Mouse (Mus musculus): ENCODE results near the gene Adgrd1. TPM values are rescaled to one million over a fixed set of nuclear protein-coding genes. Genes with fewer than 3 reads are reported as not detected.

Adgrd1 gene
- polyA plus RNA-seq, 1 experiment from 2014 or later, result 5.7 TPM

DNA sequence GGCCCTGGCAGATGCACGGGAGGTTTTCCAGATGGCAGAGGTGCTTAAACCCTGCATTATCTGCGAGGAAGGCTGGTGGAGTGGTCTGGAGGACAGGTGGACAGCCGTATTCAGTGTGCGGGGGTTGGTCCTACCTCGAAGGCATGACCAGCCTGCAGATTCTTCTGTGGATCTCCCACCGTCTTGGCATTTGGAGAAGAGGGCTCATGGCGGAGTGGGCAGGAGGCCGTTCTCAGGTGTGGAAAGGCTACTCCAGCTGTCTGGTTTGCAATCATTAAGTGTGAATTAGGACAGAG lies 32.8 kb upstream of the Adgrd1 start:
- H3K4me2 ChIP-seq (ENCODE audit: low read depth, low read length), result peak overlapping the region; percentile 50
- H3K36me3 ChIP-seq (ENCODE audit: control insufficient read depth, insufficient read depth, low read length), result no peaks in the 10 kb centered on the region
- DNase-seq (ENCODE audit: low spot score), result no peak
- no peaks in the 10 kb centered on the region for H3K9me3 ChIP-seq (ENCODE audit: control insufficient read depth, low read length)
- no peak for ATAC-seq (ENCODE audit: low read depth)
- no peaks in the 10 kb centered on the region for H3K4me1 ChIP-seq (ENCODE audit: control insufficient read depth, insufficient read depth, low read length)
- H3K4me3 ChIP-seq (ENCODE audit: low read depth, low read length), result peak overlapping the region; percentile 23; the same call in 1 of the 2 replicates
- peaks cover 11% of the 10 kb centered on the region; the same call in 1 of the 2 replicates for H3K27me3 ChIP-seq (replicated peaks; ENCODE audit: control insufficient read depth, insufficient read depth, low read length)
- 42% methylated on average over 8 of the region's 8 CpGs for WGBS
- H3K9ac ChIP-seq (ENCODE audit: low read depth, low read length), result no peak overlapping the region
- H3K27ac ChIP-seq (replicated peaks; ENCODE audit: low read depth, low read length), result no peak overlapping the region

DNA sequence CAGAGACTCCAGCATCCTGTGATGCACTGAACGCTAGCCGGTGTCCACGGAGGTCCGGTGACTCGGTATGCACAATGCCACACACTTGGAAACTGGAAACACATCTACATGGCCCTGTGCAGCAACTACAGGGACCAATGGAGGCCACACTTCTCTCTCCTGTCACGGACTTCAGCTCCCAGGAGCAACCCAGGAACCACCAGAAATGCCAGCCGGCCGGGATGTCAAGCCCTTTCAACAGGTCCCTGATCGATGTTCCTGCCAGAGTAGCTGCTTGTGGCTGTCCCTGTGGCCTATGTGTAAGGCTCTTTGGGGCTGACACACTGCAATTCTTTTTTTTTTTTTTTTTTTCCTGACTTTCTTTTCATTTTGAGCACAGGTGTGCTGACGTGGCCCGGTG lies 32.4 kb upstream of the Adgrd1 start:
- peaks cover 11% of the 10 kb centered on the region; the same call in 1 of the 2 replicates for H3K27me3 ChIP-seq (replicated peaks; ENCODE audit: control insufficient read depth, insufficient read depth, low read length)
- H3K4me1 ChIP-seq (ENCODE audit: control insufficient read depth, insufficient read depth, low read length), result no peaks in the 10 kb centered on the region
- 72% methylated on average over 11 of the region's 11 CpGs for WGBS
- no peak overlapping the region for H3K4me2 ChIP-seq (ENCODE audit: low read depth, low read length)
- H3K9me3 ChIP-seq (ENCODE audit: control insufficient read depth, low read length), result no peaks in the 10 kb centered on the region
- H3K4me3 ChIP-seq (ENCODE audit: low read depth, low read length), result no peak overlapping the region
- ATAC-seq (ENCODE audit: low read depth), result no peak
- DNase-seq (ENCODE audit: low spot score), result no peak
- H3K9ac ChIP-seq (ENCODE audit: low read depth, low read length), result no peak overlapping the region
- no peak overlapping the region for H3K27ac ChIP-seq (replicated peaks; ENCODE audit: low read depth, low read length)
- H3K36me3 ChIP-seq (ENCODE audit: control insufficient read depth, insufficient read depth, low read length), result no peaks in the 10 kb centered on the region

DNA sequence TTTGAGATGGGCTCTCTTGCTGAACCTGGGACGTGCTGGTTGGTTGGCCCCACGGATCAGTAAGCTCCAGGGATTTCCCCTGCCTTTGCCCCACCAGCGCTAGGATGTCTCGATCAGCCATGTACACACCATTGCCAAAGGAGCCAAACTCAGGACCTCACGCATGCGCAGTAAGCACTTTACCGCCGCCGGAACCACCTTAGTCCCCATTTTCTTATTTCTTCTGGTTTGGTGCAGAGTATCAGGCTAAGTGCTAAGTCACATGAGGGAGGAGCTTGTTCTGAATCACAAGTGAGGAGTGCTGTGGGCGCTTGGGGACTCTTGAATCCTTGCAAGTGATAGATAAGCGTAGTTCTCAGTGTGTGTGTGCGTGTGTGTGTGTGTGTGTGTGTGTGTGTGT lies 31.2 kb upstream of the Adgrd1 start:
- Histone ChIP-seq H3K27me3 (replicated peaks; ENCODE audit: control insufficient read depth, insufficient read depth, low read length) (peaks cover 11% of the 10 kb centered on the region; the same call in 1 of the 2 replicates), H3K36me3 (ENCODE audit: control insufficient read depth, insufficient read depth, low read length) (no peaks in the 10 kb centered on the region), H3K4me1 (ENCODE audit: control insufficient read depth, insufficient read depth, low read length) (no peaks in the 10 kb centered on the region), H3K4me3 (ENCODE audit: low read depth, low read length) (no peak overlapping the region), H3K9me3 (ENCODE audit: control insufficient read depth, low read length) (no peaks in the 10 kb centered on the region), H3K4me2 (ENCODE audit: low read depth, low read length) (no peak overlapping the region), H3K27ac (replicated peaks; ENCODE audit: low read depth, low read length) (no peak overlapping the region), H3K9ac (ENCODE audit: low read depth, low read length) (no peak overlapping the region)
- 75% methylated on average over 12 of the region's 12 CpGs for WGBS
- DNase-seq (ENCODE audit: low spot score), result no peak
- no peak for ATAC-seq (ENCODE audit: low read depth)

DNA sequence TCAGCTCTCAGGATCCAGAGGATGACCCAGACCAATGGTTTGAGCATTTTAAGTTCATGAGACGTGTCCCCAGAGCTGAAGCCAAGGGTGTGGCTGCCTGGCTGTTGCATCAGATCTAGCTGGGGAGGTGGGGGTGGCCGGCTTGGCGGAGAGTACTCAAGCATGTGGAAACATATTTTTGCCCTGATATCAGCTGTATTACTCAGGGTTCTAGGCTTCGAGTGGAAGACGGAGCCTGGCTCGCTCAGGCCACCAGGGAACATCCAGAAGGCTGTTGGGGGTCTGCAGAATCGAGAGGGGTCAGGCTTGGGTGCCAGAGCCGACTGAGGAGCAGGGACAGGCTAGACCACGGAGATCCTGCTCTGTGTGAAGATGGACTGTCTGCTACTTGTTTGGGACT lies 30.6 kb upstream of the Adgrd1 start:
- WGBS, result 77% methylated on average over 9 of the region's 9 CpGs
- DNase-seq (ENCODE audit: low spot score) (peak; percentile 17), ATAC-seq (ENCODE audit: low read depth) (no peak)
- no peaks in the 10 kb centered on the region for H3K4me1 ChIP-seq (ENCODE audit: control insufficient read depth, insufficient read depth, low read length)
- H3K27me3 ChIP-seq (replicated peaks; ENCODE audit: control insufficient read depth, insufficient read depth, low read length), result peaks cover 11% of the 10 kb centered on the region; the same call in 1 of the 2 replicates
- no peak overlapping the region for H3K27ac ChIP-seq (replicated peaks; ENCODE audit: low read depth, low read length)
- H3K9me3 ChIP-seq (ENCODE audit: control insufficient read depth, low read length), result no peaks in the 10 kb centered on the region
- H3K36me3 ChIP-seq (ENCODE audit: control insufficient read depth, insufficient read depth, low read length), result no peaks in the 10 kb centered on the region
- no peak overlapping the region for H3K4me2 ChIP-seq (ENCODE audit: low read depth, low read length)
- H3K4me3 ChIP-seq (ENCODE audit: low read depth, low read length), result no peak overlapping the region
- H3K9ac ChIP-seq (ENCODE audit: low read depth, low read length), result no peak overlapping the region

DNA sequence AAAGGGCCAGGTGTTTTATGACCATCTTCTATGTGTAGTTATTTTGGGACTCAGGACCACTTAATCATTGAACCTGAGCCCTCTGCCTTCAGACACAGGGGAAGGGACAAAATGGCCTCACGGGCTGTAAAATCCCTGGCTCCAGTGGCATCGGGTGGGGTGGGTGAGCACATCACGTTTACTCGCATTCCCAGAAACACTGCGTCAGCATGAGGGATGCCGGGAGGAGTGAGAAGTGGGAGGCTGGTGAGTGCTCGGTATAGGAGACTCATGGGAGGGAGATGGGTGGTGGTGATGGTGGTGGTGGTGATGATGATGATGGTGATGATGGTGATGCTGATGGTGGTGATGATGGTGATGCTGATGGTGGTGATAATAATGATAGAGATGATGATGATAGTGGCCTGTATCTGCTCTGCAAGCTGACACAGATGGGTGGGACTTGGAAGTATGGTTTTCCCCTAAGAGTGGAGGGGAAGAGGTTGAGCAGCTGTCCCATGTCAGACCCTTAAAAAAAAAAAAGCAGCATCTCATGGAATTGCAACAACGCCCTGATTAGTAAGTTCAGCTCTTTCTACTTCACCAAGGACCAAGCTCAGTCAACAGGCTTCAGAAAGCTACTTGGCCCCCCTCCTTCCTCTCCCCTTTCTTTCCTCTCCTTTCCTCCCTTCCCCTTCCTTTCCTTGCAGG lies 29.9 kb upstream of the Adgrd1 start:
- H3K27ac ChIP-seq (replicated peaks; ENCODE audit: low read depth, low read length), result no peak overlapping the region
- peaks cover 11% of the 10 kb centered on the region; the same call in 1 of the 2 replicates for H3K27me3 ChIP-seq (replicated peaks; ENCODE audit: control insufficient read depth, insufficient read depth, low read length)
- H3K9ac ChIP-seq (ENCODE audit: low read depth, low read length), result no peak overlapping the region
- H3K36me3 ChIP-seq (ENCODE audit: control insufficient read depth, insufficient read depth, low read length), result no peaks in the 10 kb centered on the region
- no peak for ATAC-seq (ENCODE audit: low read depth)
- DNase-seq (ENCODE audit: low spot score), result no peak
- H3K9me3 ChIP-seq (ENCODE audit: control insufficient read depth, low read length), result no peaks in the 10 kb centered on the region
- no peak overlapping the region for H3K4me2 ChIP-seq (ENCODE audit: low read depth, low read length)
- H3K4me1 ChIP-seq (ENCODE audit: control insufficient read depth, insufficient read depth, low read length), result no peaks in the 10 kb centered on the region
- 87% methylated on average over 8 of the region's 8 CpGs for WGBS
- no peak overlapping the region for H3K4me3 ChIP-seq (ENCODE audit: low read depth, low read length)

DNA sequence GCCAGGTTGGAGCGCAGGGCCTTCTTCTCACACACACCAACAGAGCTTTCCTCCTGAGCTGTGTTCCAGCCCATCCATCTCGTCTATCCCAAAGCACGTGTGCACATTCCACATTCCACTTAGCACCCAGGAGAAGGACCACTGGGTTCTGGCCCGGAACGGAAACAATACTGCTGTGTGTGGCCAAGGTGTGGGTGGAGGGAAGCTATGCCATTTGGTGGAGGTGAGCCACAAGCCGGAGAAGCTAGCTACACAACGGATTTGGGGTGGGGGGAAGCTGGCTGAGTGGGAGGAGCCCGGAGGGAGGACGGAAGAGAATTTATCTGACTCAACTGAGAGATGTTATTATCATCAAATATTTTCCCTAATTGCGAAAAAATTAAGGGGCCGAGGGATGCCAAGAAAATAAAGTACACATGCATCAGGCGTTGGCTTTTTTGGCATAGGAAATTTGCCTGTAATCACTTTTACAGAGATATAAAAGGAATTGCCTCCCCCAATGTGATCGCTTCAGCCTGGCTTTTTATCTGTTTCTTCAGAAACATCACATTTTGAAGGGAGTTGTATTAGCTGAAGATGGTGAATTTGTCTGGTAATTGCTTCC lies 29.2 kb upstream of the Adgrd1 start:
- no peak for DNase-seq (ENCODE audit: low spot score)
- H3K27ac ChIP-seq (replicated peaks; ENCODE audit: low read depth, low read length), result no peak overlapping the region
- no peaks in the 10 kb centered on the region for H3K4me1 ChIP-seq (ENCODE audit: control insufficient read depth, insufficient read depth, low read length)
- H3K9me3 ChIP-seq (ENCODE audit: control insufficient read depth, low read length), result no peaks in the 10 kb centered on the region
- no peak overlapping the region for H3K4me3 ChIP-seq (ENCODE audit: low read depth, low read length)
- peaks cover 5% of the 10 kb centered on the region; the same call in 1 of the 2 replicates for H3K27me3 ChIP-seq (replicated peaks; ENCODE audit: control insufficient read depth, insufficient read depth, low read length)
- no peaks in the 10 kb centered on the region for H3K36me3 ChIP-seq (ENCODE audit: control insufficient read depth, insufficient read depth, low read length)
- WGBS, result 69% methylated on average over 13 of the region's 13 CpGs
- no peak overlapping the region for H3K9ac ChIP-seq (ENCODE audit: low read depth, low read length)
- no peak overlapping the region for H3K4me2 ChIP-seq (ENCODE audit: low read depth, low read length)
- ATAC-seq (ENCODE audit: low read depth), result no peak

DNA sequence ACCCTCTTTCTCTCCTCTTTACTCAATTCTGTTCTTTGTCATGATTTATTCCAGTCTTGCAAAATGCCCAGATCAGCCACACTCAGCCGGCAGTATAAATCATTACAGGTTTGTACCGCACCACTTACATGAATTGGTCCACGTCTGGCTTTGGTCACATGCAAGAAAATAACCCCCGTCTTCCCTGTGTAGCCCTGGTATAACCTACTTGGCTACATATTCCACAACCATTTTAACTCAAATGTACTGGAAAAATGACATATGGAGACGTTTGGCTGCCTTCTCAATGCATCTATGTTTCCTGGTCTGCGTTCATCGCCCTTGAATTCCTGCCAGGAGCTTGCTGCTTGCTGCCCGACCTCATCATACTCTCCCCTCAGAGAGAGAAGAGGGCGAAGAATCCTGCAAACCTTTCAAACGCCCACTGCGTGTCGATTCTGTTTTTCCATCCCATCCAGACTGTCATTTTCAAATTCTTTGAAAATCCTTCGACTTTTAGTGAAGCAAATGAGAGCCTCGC lies 24.7 kb upstream of the Adgrd1 start:
- Histone ChIP-seq H3K4me1 (ENCODE audit: control insufficient read depth, insufficient read depth, low read length) (no peaks in the 10 kb centered on the region), H3K9ac (ENCODE audit: low read depth, low read length) (no peak overlapping the region), H3K9me3 (ENCODE audit: control insufficient read depth, low read length) (no peaks in the 10 kb centered on the region), H3K4me2 (ENCODE audit: low read depth, low read length) (no peak overlapping the region), H3K27me3 (replicated peaks; ENCODE audit: control insufficient read depth, insufficient read depth, low read length) (no peaks in the 10 kb centered on the region), H3K4me3 (ENCODE audit: low read depth, low read length) (no peak overlapping the region), H3K27ac (replicated peaks; ENCODE audit: low read depth, low read length) (0 out of 2 replicates have a peak overlapping the region, but pooled peaks have one; percentile 33), H3K36me3 (ENCODE audit: control insufficient read depth, insufficient read depth, low read length) (no peaks in the 10 kb centered on the region)
- ATAC-seq (ENCODE audit: low read depth) (peak; percentile 9; the same call in 1 of the 2 replicates), DNase-seq (ENCODE audit: low spot score) (peak; percentile 55)
- 60% methylated on average over 14 of the region's 14 CpGs for WGBS

DNA sequence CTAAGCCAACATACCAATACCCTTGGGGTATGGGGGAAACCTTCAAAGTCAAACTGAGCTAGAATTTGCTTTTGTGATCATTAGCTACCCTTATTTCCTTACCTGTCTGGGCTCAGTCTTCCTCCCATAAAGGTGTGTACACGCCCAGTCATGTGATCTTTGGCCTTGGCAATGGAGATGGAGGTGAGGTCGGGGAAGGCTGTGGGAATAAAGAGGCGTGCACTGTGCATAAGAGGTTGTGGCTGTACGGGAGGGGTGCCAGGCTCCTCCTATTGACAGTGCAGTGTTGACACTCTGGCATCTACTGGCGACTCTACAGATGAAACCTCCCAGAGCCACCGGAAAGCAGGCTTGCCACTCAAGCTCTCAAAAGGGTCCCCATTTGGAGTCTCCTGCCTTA lies 23.1 kb upstream of the Adgrd1 start:
- no peak overlapping the region for H3K27ac ChIP-seq (replicated peaks; ENCODE audit: low read depth, low read length)
- H3K4me3 ChIP-seq (ENCODE audit: low read depth, low read length), result no peak overlapping the region
- 77% methylated on average over 6 of the region's 6 CpGs for WGBS
- no peaks in the 10 kb centered on the region for H3K36me3 ChIP-seq (ENCODE audit: control insufficient read depth, insufficient read depth, low read length)
- H3K4me1 ChIP-seq (ENCODE audit: control insufficient read depth, insufficient read depth, low read length), result no peaks in the 10 kb centered on the region
- ATAC-seq (ENCODE audit: low read depth) (no peak), DNase-seq (ENCODE audit: low spot score) (no peak)
- H3K27me3 ChIP-seq (replicated peaks; ENCODE audit: control insufficient read depth, insufficient read depth, low read length), result no peaks in the 10 kb centered on the region
- no peak overlapping the region for H3K4me2 ChIP-seq (ENCODE audit: low read depth, low read length)
- no peaks in the 10 kb centered on the region for H3K9me3 ChIP-seq (ENCODE audit: control insufficient read depth, low read length)
- no peak overlapping the region for H3K9ac ChIP-seq (ENCODE audit: low read depth, low read length)

DNA sequence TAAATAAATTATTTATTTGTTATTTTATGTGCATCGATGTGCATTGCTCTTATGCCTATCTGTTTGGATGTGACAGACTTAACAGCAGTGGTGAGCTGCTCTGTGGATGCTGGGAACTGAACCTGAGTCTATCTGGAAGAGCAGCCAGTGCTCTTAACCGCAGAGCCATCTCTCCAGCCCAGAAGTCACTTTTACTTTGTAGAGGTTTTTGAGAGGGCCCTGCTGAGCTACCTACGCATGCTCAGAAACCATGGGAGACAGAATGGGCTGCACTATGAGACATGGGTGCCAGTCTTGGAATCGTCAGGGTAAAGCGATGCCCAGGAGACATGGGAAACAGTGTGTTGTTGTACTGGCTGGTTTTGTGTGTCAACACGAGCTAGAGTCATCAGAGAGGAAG lies 20.5 kb upstream of the Adgrd1 start:
- no peaks in the 10 kb centered on the region for H3K27me3 ChIP-seq (replicated peaks; ENCODE audit: control insufficient read depth, insufficient read depth, low read length)
- DNase-seq (ENCODE audit: low spot score) (no peak), ATAC-seq (ENCODE audit: low read depth) (no peak)
- no peaks in the 10 kb centered on the region for H3K4me1 ChIP-seq (ENCODE audit: control insufficient read depth, insufficient read depth, low read length)
- WGBS, result 84% methylated on average over 6 of the region's 6 CpGs
- no peak overlapping the region for H3K9ac ChIP-seq (ENCODE audit: low read depth, low read length)
- no peaks in the 10 kb centered on the region for H3K36me3 ChIP-seq (ENCODE audit: control insufficient read depth, insufficient read depth, low read length)
- no peaks in the 10 kb centered on the region for H3K9me3 ChIP-seq (ENCODE audit: control insufficient read depth, low read length)
- no peak overlapping the region for H3K4me2 ChIP-seq (ENCODE audit: low read depth, low read length)
- no peak overlapping the region for H3K4me3 ChIP-seq (ENCODE audit: low read depth, low read length)
- no peak overlapping the region for H3K27ac ChIP-seq (replicated peaks; ENCODE audit: low read depth, low read length)

Measured in embryonic facial prominence, embryonic 14.5 days (tissue).